ENCODE assay signal across 22 mouse cellular contexts in genomic region chr16:6616526-6616925, GRCm38 (mm10).
DNase-seq lines count a peak whose midpoint lies in the region; ATAC-seq and TF ChIP-seq lines count a peak whose summit lies in the region.
"Had no signal": no experiment of that assay in that cellular context is flagged by ENCODE, and none has a peak within 500 bp of the region (broad histone marks: within the 10 kb centered on the region; RNA-seq: fewer than 3 reads in every experiment).

No protein-coding gene starts in this region.

- no peaks in the 10 kb centered on the region for H3K27me3 ChIP-seq in forebrain, embryonic 14.5 days (replicated peaks; ENCODE audit: control insufficient read depth, insufficient read depth, low read length)
- no peaks in the 10 kb centered on the region for H3K27me3 ChIP-seq in forebrain, embryonic 10.5 days (ENCODE audit: poor library complexity, severe bottlenecking)
- no peaks in the 10 kb centered on the region for H3K27me3 ChIP-seq in forebrain, postnatal 0 days (ENCODE audit: insufficient read depth, low read length)
- no peaks in the 10 kb centered on the region for H3K27me3 ChIP-seq in forebrain, embryonic 15.5 days
- H3K27me3 ChIP-seq: CH12.LX; embryonic facial prominence, embryonic 12.5 days; forebrain, embryonic 12.5 days had no signal

- no peaks in the 10 kb centered on the region for H3K36me3 ChIP-seq in forebrain, embryonic 14.5 days (ENCODE audit: control insufficient read depth, insufficient read depth, low read length)
- H3K36me3 ChIP-seq in forebrain, embryonic 10.5 days (replicated peaks), result no peaks in the 10 kb centered on the region
- H3K36me3 ChIP-seq in forebrain, postnatal 0 days (ENCODE audit: insufficient read depth), result no peaks in the 10 kb centered on the region
- no peaks in the 10 kb centered on the region for H3K36me3 ChIP-seq in forebrain, embryonic 15.5 days
- H3K36me3 ChIP-seq: embryonic facial prominence, embryonic 10.5 days; embryonic facial prominence, embryonic 12.5 days; forebrain, embryonic 12.5 days; G1E had no signal

- 67% methylated on average over 1 of the region's 1 CpGs for WGBS in forebrain, embryonic 14.5 days
- WGBS in forebrain, embryonic 10.5 days, result 88% methylated on average over 1 of the region's 1 CpGs
- 72% methylated on average over 1 of the region's 1 CpGs for WGBS in forebrain, postnatal 0 days
- WGBS in forebrain, embryonic 15.5 days, result 76% methylated on average over 1 of the region's 1 CpGs

- no peak overlapping the region for H3K9ac ChIP-seq in forebrain, embryonic 14.5 days (ENCODE audit: low read length)
- no peak overlapping the region for H3K9ac ChIP-seq in forebrain, postnatal 0 days
- H3K9ac ChIP-seq in forebrain, embryonic 15.5 days (replicated peaks), result no peak overlapping the region
- H3K9ac ChIP-seq: embryonic facial prominence, embryonic 12.5 days; forebrain, embryonic 12.5 days had no signal

- H3K4me3 ChIP-seq in forebrain, embryonic 14.5 days (ENCODE audit: low read depth, low read length), result no peak overlapping the region
- no peak overlapping the region for H3K4me3 ChIP-seq in forebrain, embryonic 10.5 days
- H3K4me3 ChIP-seq in forebrain, postnatal 0 days (ENCODE audit: low read depth, low read length), result no peak overlapping the region
- H3K4me3 ChIP-seq in forebrain, embryonic 15.5 days, result no peak overlapping the region
- H3K4me3 ChIP-seq: embryonic facial prominence, embryonic 10.5 days; embryonic facial prominence, embryonic 12.5 days; forebrain, embryonic 12.5 days had no signal

- no peaks in the 10 kb centered on the region for H3K4me1 ChIP-seq in forebrain, embryonic 14.5 days (ENCODE audit: control insufficient read depth, insufficient read depth, low read length)
- no peaks in the 10 kb centered on the region for H3K4me1 ChIP-seq in forebrain, embryonic 10.5 days
- no peaks in the 10 kb centered on the region for H3K4me1 ChIP-seq in forebrain, postnatal 0 days (ENCODE audit: insufficient read depth)
- no peaks in the 10 kb centered on the region for H3K4me1 ChIP-seq in forebrain, embryonic 15.5 days
- H3K4me1 ChIP-seq: embryonic facial prominence, embryonic 10.5 days; embryonic facial prominence, embryonic 12.5 days; forebrain, embryonic 12.5 days had no signal

- no peaks in the 10 kb centered on the region for H3K9me3 ChIP-seq in forebrain, embryonic 14.5 days (replicated peaks; ENCODE audit: control insufficient read depth, low read length)
- no peaks in the 10 kb centered on the region for H3K9me3 ChIP-seq in forebrain, embryonic 10.5 days
- no peaks in the 10 kb centered on the region for H3K9me3 ChIP-seq in forebrain, postnatal 0 days (ENCODE audit: low read length)
- H3K9me3 ChIP-seq in forebrain, embryonic 15.5 days, result no peaks in the 10 kb centered on the region
- H3K9me3 ChIP-seq: embryonic facial prominence, embryonic 10.5 days; embryonic facial prominence, embryonic 12.5 days; forebrain, embryonic 12.5 days; G1E had no signal

- no peak overlapping the region for H3K27ac ChIP-seq in forebrain, embryonic 14.5 days (ENCODE audit: low read depth, low read length)
- no peak overlapping the region for H3K27ac ChIP-seq in forebrain, embryonic 10.5 days
- H3K27ac ChIP-seq in forebrain, postnatal 0 days (ENCODE audit: low read depth, low read length), result no peak overlapping the region
- H3K27ac ChIP-seq in forebrain, embryonic 15.5 days (replicated peaks), result no peak overlapping the region
- H3K27ac ChIP-seq: embryonic facial prominence, embryonic 10.5 days; embryonic facial prominence, embryonic 12.5 days; forebrain, embryonic 12.5 days had no signal

- TF ChIP-seq CTCF in forebrain, postnatal 0 days (IDR thresholded peaks at IDR 0.05; ENCODE audit: low read depth), result no peak

- H3K4me2 ChIP-seq in forebrain, embryonic 14.5 days (ENCODE audit: low read length), result no peak overlapping the region
- H3K4me2 ChIP-seq in forebrain, postnatal 0 days (ENCODE audit: low read depth), result no peak overlapping the region
- H3K4me2 ChIP-seq in forebrain, embryonic 15.5 days (replicated peaks), result no peak overlapping the region
- H3K4me2 ChIP-seq: embryonic facial prominence, embryonic 12.5 days; forebrain, embryonic 12.5 days had no signal

- peak; percentile 64 for DNase-seq in forebrain, embryonic 14.5 days (ENCODE audit: low spot score)
- DNase-seq in forebrain, embryonic 10.5 days (ENCODE audit: extremely low spot score, low spot score), result no peak
- DNase-seq in forebrain, postnatal 0 days, result peak; percentile 59
- no peak for DNase-seq in lung, postnatal 4 days
- DNase-seq: adrenal gland, adult 8-10 months; adrenal gland, postnatal 14 days; adrenal gland, postnatal 36 days; B cell, adult 2 months; cerebellum, adult 11-12 months; cerebellum, adult 2 months; cerebellum, adult 9-10 months; cerebellum, postnatal 10 days; cerebellum, postnatal 25 days had no signal

- ATAC-seq in forebrain, embryonic 14.5 days, result no peak
- ATAC-seq in forebrain, postnatal 0 days, result no peak
- no peak for ATAC-seq in forebrain, embryonic 15.5 days (replicated peaks)
- ATAC-seq: activated CD4-positive, CD25-positive, alpha-beta regulatory T cell, adult 4 months; CD4-positive, CD25-positive, alpha-beta regulatory T cell, adult 4 months; Patski had no signal

Comparison
In these comparisons a context has a peak if more than half of its experiments do, and no peak if none do; other contexts are left out.
1. DNase-seq: peak in forebrain, embryonic 14.5 days (single experiment) and forebrain, postnatal 0 days (single experiment); none in forebrain, embryonic 10.5 days (single experiment) and lung, postnatal 4 days (0 of 2).